Mouse (Mus musculus) liver, adult 2 months (tissue): Measurements from ENCODE around the gene Tcp11l2. TPM values are rescaled to one million over a fixed set of nuclear protein-coding genes. Genes with fewer than 3 reads are reported as not detected.

ENCODE experiments used
- DNase-seq: peaks from one replicate; pipeline ENCODE4 v3.0.0-alpha.2; 2011; ENCODE audit warnings: low read depth, low spot score; ENCODE audit errors: extremely low read depth
- H3K27ac ChIP-seq: fragments of 200-500 bp; replicated peaks from 2 replicates; pipeline ENCODE4 v1.5.1; 2012; ENCODE audit warnings: low read depth, mild to moderate bottlenecking, control low read depth, inconsistent platforms, low read length; ENCODE audit not compliant: insufficient read depth
- H3K27me3 ChIP-seq: fragments of 200-500 bp; 2 replicates; pipeline ENCODE4 v1.6.1; 2012; ENCODE audit warnings: mild to moderate bottlenecking, moderate library complexity, low read length, inconsistent platforms; ENCODE audit not compliant: control insufficient read depth, insufficient read depth
- H3K36me3 ChIP-seq: fragments of 200-500 bp; 2 replicates; pipeline ENCODE4 v1.6.1; 2012; ENCODE audit warnings: low read length, inconsistent platforms; ENCODE audit not compliant: control insufficient read depth, insufficient read depth
- H3K4me1 ChIP-seq: fragments of 200-500 bp; 2 replicates; pipeline ENCODE4 v1.6.1; 2011; ENCODE audit warnings: low read length; ENCODE audit not compliant: control insufficient read depth, insufficient read depth
- H3K4me3 ChIP-seq: fragments of 200-500 bp; 2 replicates; pipeline ENCODE4 v1.5.1; 2011; ENCODE audit warnings: low read depth, mild to moderate bottlenecking, control low read depth, low read length, moderate library complexity; ENCODE audit not compliant: insufficient read depth
- H3K79me2 ChIP-seq: fragments of 200-500 bp; 2 replicates; pipeline ENCODE4 v1.6.1; 2012; ENCODE audit warnings: inconsistent platforms, mild to moderate bottlenecking, low read length, moderate library complexity; ENCODE audit not compliant: control insufficient read depth, insufficient read depth
- H3K9ac ChIP-seq: fragments of 200-500 bp; 2 replicates; pipeline ENCODE4 v1.6.1; 2012; ENCODE audit warnings: low read depth, mild to moderate bottlenecking, control low read depth, inconsistent platforms, low read length
- CTCF ChIP-seq: fragments of 200-500 bp; IDR thresholded peaks from 2 replicates; pipeline ENCODE4 v1.5.1; 2011; ENCODE audit warnings: low read depth, low read length, control low read depth
- POLR2A ChIP-seq: fragments of 200-500 bp; IDR thresholded peaks from 2 replicates; pipeline ENCODE4 v1.6.1; 2011; ENCODE audit warnings: low read length, control low read depth; ENCODE audit not compliant: insufficient read depth; ENCODE audit errors: extremely low read depth
- WGBS: fragments of 180-500 bp; shearing (Covaris S2); methylation state at CpG from one replicate; pipeline ENCODE4 v1.1.7; 2018; 5-methylcytosine and 5-hydroxymethylcytosine counted together
- polyA plus RNA-seq: library from polyadenylated mRNA; depleted of rRNA; stranded (reverse); fragments of >200 nt; gene quantifications from 2 replicates; pipeline ENCODE4 v1.2.3, GENCODE M21; 2012
- total RNA-seq: library from RNA; depleted of rRNA; stranded (reverse); fragments of >200 nt; gene quantifications from 2 replicates; pipeline ENCODE4 v1.2.3, GENCODE M21; 2014

Gene Tcp11l2
- total and polyA plus RNA-seq, 2 experiments = 21.6 to 30.8 TPM

GRCm38 (mm10) chr10:84532911-84533882, 43.2 kb upstream of the Tcp11l2 start:
- Histone ChIP-seq H3K9ac (peak overlapping the region; percentile 51), H3K79me2 (no peaks in the 10 kb centered on the region; the same call in 1 of the 2 replicates), H3K27ac (no peak overlapping the region), H3K36me3 (no peaks in the 10 kb centered on the region), H3K4me1 (no peaks in the 10 kb centered on the region), H3K27me3 (peaks cover 9% of the 10 kb centered on the region), H3K4me3 (peak overlapping the region; percentile 49)
- DNase-seq = no peak
- TF ChIP-seq CTCF = no peak
- no peak for TF ChIP-seq POLR2A
- WGBS = 9% methylated on average over 72 of the region's 72 CpGs

GRCm38 (mm10) chr10:84533912-84534671, 42.3 kb upstream of the Tcp11l2 start, which contains the start of gene Ckap4:
Ckap4 (minus strand) TSS chr10:84534062.
- Histone ChIP-seq H3K27me3 (peaks cover 9% of the 10 kb centered on the region), H3K27ac (0 out of 2 replicates have a peak within 1 kb of the TSS, but pooled peaks have one; percentile 31), H3K4me1 (no peaks in the 10 kb centered on the region), H3K9ac (peak within 1 kb of the TSS; percentile 51), H3K4me3 (peak within 1 kb of the TSS; percentile 49), H3K36me3 (no peaks in the 10 kb centered on the region), H3K79me2 (no peaks in the 10 kb centered on the region; the same call in 1 of the 2 replicates)
- TF ChIP-seq CTCF (no peak), POLR2A (0 out of 2 replicates have a peak, but pooled peaks have one; percentile 15)
- 4% methylated on average over 49 of the region's 64 CpGs for WGBS
- DNase-seq = no peak

GRCm38 (mm10) chr10:84535458-84535857, 41.0 kb upstream of the Tcp11l2 start:
- no peak for TF ChIP-seq CTCF
- no peak for TF ChIP-seq POLR2A
- DNase-seq = no peak
- no peaks in the 10 kb centered on the region; the same call in 1 of the 2 replicates for H3K79me2 ChIP-seq
- WGBS = 86% methylated on average over 5 of the region's 5 CpGs
- H3K4me1 ChIP-seq = no peaks in the 10 kb centered on the region
- no peak overlapping the region for H3K27ac ChIP-seq
- peaks cover 9% of the 10 kb centered on the region for H3K27me3 ChIP-seq
- H3K9ac ChIP-seq = no peak overlapping the region
- no peaks in the 10 kb centered on the region for H3K36me3 ChIP-seq
- H3K4me3 ChIP-seq = no peak overlapping the region

GRCm38 (mm10) chr10:84535859-84536258, 40.6 kb upstream of the Tcp11l2 start:
- Histone ChIP-seq H3K4me3 (no peak overlapping the region), H3K27ac (no peak overlapping the region), H3K36me3 (no peaks in the 10 kb centered on the region), H3K4me1 (no peaks in the 10 kb centered on the region), H3K79me2 (no peaks in the 10 kb centered on the region), H3K9ac (no peak overlapping the region), H3K27me3 (peaks cover 9% of the 10 kb centered on the region)
- no peak for DNase-seq
- WGBS = 39% methylated on average over 4 of the region's 4 CpGs
- TF ChIP-seq POLR2A (no peak), CTCF (no peak)

GRCm38 (mm10) chr10:84539651-84540050, 36.8 kb upstream of the Tcp11l2 start:
- Histone ChIP-seq H3K4me1 (no peaks in the 10 kb centered on the region), H3K4me3 (no peak overlapping the region), H3K79me2 (no peaks in the 10 kb centered on the region), H3K9ac (no peak overlapping the region), H3K27me3 (no peaks in the 10 kb centered on the region), H3K36me3 (no peaks in the 10 kb centered on the region), H3K27ac (no peak overlapping the region)
- DNase-seq = no peak
- TF ChIP-seq POLR2A (no peak), CTCF (no peak)
- 94% methylated on average over 6 of the region's 6 CpGs for WGBS
